Mouse (Mus musculus) kidney, embryonic 14.5 days (tissue): ENCODE measurements around the gene Tomm6. TPM values are rescaled to one million over a fixed set of nuclear protein-coding genes. Genes with fewer than 3 reads are reported as not detected.

Experiments used
- ATAC-seq: fragments of 200-750 bp; cut with Nextera tagmentation; 2 replicates; pipeline ENCODE4 v1.8.0; 2017; ENCODE audit warnings: moderate number of reproducible peaks, mild to moderate bottlenecking, moderate TSS enrichment, moderate library complexity; ENCODE audit not compliant: low FRiP score, low TSS enrichment
- H3K27ac ChIP-seq: fragments of 300-500 bp; sonication (generic); 2 replicates; pipeline ENCODE4 v1.5.1; 2014; ENCODE audit warnings: low read depth, mild to moderate bottlenecking, low read length, moderate library complexity, mixed read lengths
- H3K27me3 ChIP-seq: fragments of 300-500 bp; sonication (generic); 2 replicates; pipeline ENCODE4 v1.6.1; 2014; ENCODE audit warnings: mild to moderate bottlenecking, low read length; ENCODE audit not compliant: control insufficient read depth, insufficient read depth
- H3K36me3 ChIP-seq: fragments of 300-500 bp; sonication (generic); 2 replicates; pipeline ENCODE4 v1.6.1; 2014; ENCODE audit warnings: low read length, mixed read lengths; ENCODE audit not compliant: control insufficient read depth, insufficient read depth
- H3K4me1 ChIP-seq: fragments of 300-500 bp; sonication (generic); 2 replicates; pipeline ENCODE4 v1.6.1; 2014; ENCODE audit warnings: low read length, mixed read lengths; ENCODE audit not compliant: control insufficient read depth, insufficient read depth
- H3K4me2 ChIP-seq: fragments of 300-500 bp; sonication (generic); replicated peaks from 2 replicates; pipeline ENCODE4 v1.6.1; 2014; ENCODE audit warnings: low read depth, mild to moderate bottlenecking, low read length
- H3K4me3 ChIP-seq: fragments of 300-500 bp; sonication (generic); 2 replicates; pipeline ENCODE4 v1.5.1; 2014; ENCODE audit warnings: mild to moderate bottlenecking, low read length
- H3K9ac ChIP-seq: fragments of 300-500 bp; sonication (generic); 2 replicates; pipeline ENCODE4 v1.6.1; 2014; ENCODE audit warnings: low read depth, mild to moderate bottlenecking, low read length, moderate library complexity
- H3K9me3 ChIP-seq: fragments of 300-500 bp; sonication (generic); 2 replicates; pipeline ENCODE4 v1.6.1; 2016; ENCODE audit warnings: low read length; ENCODE audit not compliant: control insufficient read depth
- WGBS: fragments of 180-500 bp; shearing (Covaris S2); extraction: QIAGEN DNeasy Blood & Tissue Kit; methylation state at CpG from one replicate; pipeline ENCODE4 v1.1.7; 2014; 5-methylcytosine and 5-hydroxymethylcytosine counted together
- polyA plus RNA-seq: library from polyadenylated mRNA; unstranded; fragments of >200 nt; fragmentation: Nextera tagmentation; extraction: Ambion mirVana; gene quantifications from 2 replicates; pipeline ENCODE4 v1.2.1, GENCODE M21; 2014

Tomm6 gene
- polyA plus RNA-seq, 1 experiment from 2014 or later = 415 TPM

DNA sequence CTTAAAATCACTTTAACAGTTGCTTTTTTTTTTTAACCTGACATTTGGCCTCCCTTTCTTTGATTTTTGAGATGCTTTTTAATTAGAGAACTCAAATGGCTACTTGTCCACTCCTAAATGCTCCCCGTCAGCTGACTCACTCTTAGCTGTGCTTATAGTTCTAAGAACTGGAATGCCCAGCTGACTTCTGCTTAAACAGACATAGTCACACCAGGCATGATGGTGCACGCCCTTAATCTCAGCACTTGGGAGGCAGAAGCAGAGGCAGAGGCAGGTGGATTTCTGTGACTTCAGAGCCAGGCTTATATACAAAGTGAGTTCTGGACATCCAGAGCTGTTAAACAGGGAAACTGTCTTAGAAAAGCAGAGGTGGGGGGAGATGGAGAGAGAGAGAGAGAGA is 36.2 kb downstream of the Tomm6 start:
- WGBS = 84% methylated on average over 2 of the region's 2 CpGs
- H3K9me3 ChIP-seq = no peaks in the 10 kb centered on the region
- no peak overlapping the region for H3K9ac ChIP-seq
- H3K4me2 ChIP-seq = no peak overlapping the region
- ATAC-seq = no peak
- no peak overlapping the region for H3K4me3 ChIP-seq
- H3K27me3 ChIP-seq = no peaks in the 10 kb centered on the region
- H3K27ac ChIP-seq = no peak overlapping the region
- no peaks in the 10 kb centered on the region for H3K4me1 ChIP-seq
- H3K36me3 ChIP-seq = no peaks in the 10 kb centered on the region; the same call in 1 of the 2 replicates

DNA sequence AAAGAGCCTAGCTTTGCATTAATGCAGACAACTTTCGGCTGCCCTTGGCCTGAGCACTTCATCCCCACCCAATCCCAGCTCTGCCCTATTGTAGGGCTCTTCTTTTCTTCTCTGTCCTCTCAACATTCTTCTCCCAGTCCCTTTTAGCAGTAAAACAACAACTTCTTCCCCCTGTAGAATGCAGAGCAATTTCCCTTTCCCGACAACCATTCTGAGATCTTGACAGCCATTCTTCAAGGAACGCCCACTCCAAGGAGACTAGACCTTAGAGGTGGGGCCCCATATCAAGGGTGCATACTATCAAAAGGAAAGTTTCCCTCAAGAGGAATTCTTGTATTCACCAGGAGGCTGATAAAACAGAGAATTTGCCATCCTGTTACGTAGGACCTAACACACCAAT is 39.2 kb downstream of the Tomm6 start:
- WGBS = 63% methylated on average over 4 of the region's 4 CpGs
- no peak for ATAC-seq
- no peak overlapping the region for H3K9ac ChIP-seq

DNA sequence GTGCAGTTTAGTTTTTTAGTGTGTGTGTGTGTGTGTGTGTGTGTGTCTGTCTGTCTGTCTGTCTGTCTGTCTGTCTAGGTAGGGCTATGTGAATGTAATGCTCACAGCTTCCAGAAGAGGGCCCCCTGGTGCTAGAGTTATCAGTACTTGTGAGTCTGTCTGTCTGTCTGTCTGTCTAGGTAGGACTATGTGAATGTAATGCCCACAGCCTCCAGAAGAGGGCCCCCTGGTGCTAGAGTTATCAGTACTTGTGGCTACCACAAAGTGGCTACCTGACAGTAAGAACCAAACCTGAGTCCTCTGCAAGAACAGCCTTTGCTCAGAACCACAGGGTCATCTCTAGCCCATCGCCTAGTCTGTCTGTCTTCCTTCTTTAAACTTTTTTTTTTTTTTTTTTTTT is 41.5 kb downstream of the Tomm6 start:
- no peak overlapping the region for H3K4me3 ChIP-seq
- H3K27ac ChIP-seq = no peak overlapping the region
- H3K9me3 ChIP-seq = no peaks in the 10 kb centered on the region
- 90% methylated on average over 1 of the region's 1 CpGs for WGBS
- no peak for ATAC-seq
- no peaks in the 10 kb centered on the region for H3K4me1 ChIP-seq
- H3K27me3 ChIP-seq = no peaks in the 10 kb centered on the region
- no peak overlapping the region for H3K9ac ChIP-seq
- no peak overlapping the region for H3K4me2 ChIP-seq
- H3K36me3 ChIP-seq = no peaks in the 10 kb centered on the region; the same call in 1 of the 2 replicates

More for the DNA sequence above, 39.2 kb downstream of the Tomm6 start:
- Histone ChIP-seq H3K4me3 (no peak overlapping the region), H3K36me3 (no peaks in the 10 kb centered on the region; the same call in 1 of the 2 replicates), H3K9me3 (no peaks in the 10 kb centered on the region), H3K27ac (no peak overlapping the region), H3K4me1 (no peaks in the 10 kb centered on the region), H3K27me3 (no peaks in the 10 kb centered on the region), H3K4me2 (no peak overlapping the region)

- H3K9ac ChIP-seq = no peak overlapping the region
- no peaks in the 10 kb centered on the region for H3K27me3 ChIP-seq
- no peak overlapping the region for H3K27ac ChIP-seq
- H3K4me3 ChIP-seq = no peak overlapping the region
- H3K4me1 ChIP-seq = no peaks in the 10 kb centered on the region
- H3K9me3 ChIP-seq = no peaks in the 10 kb centered on the region
- ATAC-seq = no peak
- H3K4me2 ChIP-seq = no peak overlapping the region
- 76% methylated on average over 2 of the region's 2 CpGs for WGBS
- H3K36me3 ChIP-seq = no peaks in the 10 kb centered on the region
Observed at GRCm38 (mm10) chr17:47642992-47643391, 45.2 kb downstream of the Tomm6 start.

Other genes with a start within 250 kb of the Tomm6 start
- 24.9 and 28.9 TPM in 2 replicates for gene Taf8, start 186.1 kb downstream of the Tomm6 start, polyA plus RNA-seq
- 257 and 276 TPM in 2 replicates for gene Ccnd3, start 183.3 kb downstream of the Tomm6 start, polyA plus RNA-seq
- gene Bysl, start 76.9 kb downstream of the Tomm6 start, polyA plus RNA-seq = 19.5 and 24.4 TPM in 2 replicates
- gene Med20, start 76.8 kb downstream of the Tomm6 start, polyA plus RNA-seq = 39.1 and 48.0 TPM in 2 replicates
- gene Gm20517, start 76.8 kb downstream of the Tomm6 start, polyA plus RNA-seq = 1.6 and 4.2 TPM in 2 replicates
- 6.6 and 8.1 TPM in 2 replicates for gene Usp49, start 57.7 kb downstream of the Tomm6 start, polyA plus RNA-seq
- gene Frs3, start 644 bp upstream of the Tomm6 start, polyA plus RNA-seq = 2.9 and 4.6 TPM in 2 replicates
- gene Gm21981, start 6.1 kb upstream of the Tomm6 start, polyA plus RNA-seq = 0.55 and 1.2 TPM in 2 replicates
- 0.99 and 1.3 TPM in 2 replicates for gene Prickle4, start 6.3 kb upstream of the Tomm6 start, polyA plus RNA-seq
- gene Pgc, start 38.5 kb upstream of the Tomm6 start, polyA plus RNA-seq = not detected in 2 replicates
- 11.7 and 12.0 TPM in 2 replicates for gene Tfeb, start 48.6 kb upstream of the Tomm6 start, polyA plus RNA-seq
- gene Mdfi, start 146.3 kb upstream of the Tomm6 start, polyA plus RNA-seq = 15.7 and 26.1 TPM in 2 replicates
- 23.9 and 25.4 TPM in 2 replicates for gene Foxp4, start 236.3 kb upstream of the Tomm6 start, polyA plus RNA-seq